Mouse (Mus musculus): ENCODE results near the gene Gm17409.

GRCm38 (mm10) chr2:58469816-58470215, at the start of gene Gm17409:
- TF ChIP-seq CTCF (IDR thresholded peaks at IDR 0.05; ENCODE audit: low read depth, low read length) (no peak), GATA1 (IDR thresholded peaks at IDR 0.05; ENCODE audit: borderline replicate concordance, low read length) (no peak), GATA2 (IDR thresholded peaks at IDR 0.05; ENCODE audit: borderline replicate concordance, low read depth, low read length) (no peak)
